Mouse (Mus musculus) neural tube, embryonic 14.5 days (tissue): ENCODE data around the gene Hyal1. TPM values are rescaled to one million over a fixed set of nuclear protein-coding genes. Genes with fewer than 3 reads are reported as not detected.

Source experiments
- ATAC-seq: fragments of 200-750 bp; cut with Nextera tagmentation; 2 replicates; pipeline ENCODE4 v1.8.0; 2017; ENCODE audit warnings: low read depth, mild to moderate bottlenecking, moderate TSS enrichment, moderate library complexity
- H3K27ac ChIP-seq: fragments of 300-500 bp; sonication (generic); 2 replicates; pipeline ENCODE4 v1.5.1; 2014; ENCODE audit warnings: low read depth, mild to moderate bottlenecking, control low read depth, low read length, moderate library complexity, mixed read lengths
- H3K27me3 ChIP-seq: fragments of 300-500 bp; sonication (generic); 2 replicates; pipeline ENCODE4 v1.6.1; 2014; ENCODE audit warnings: low read length; ENCODE audit not compliant: control insufficient read depth, insufficient read depth
- H3K36me3 ChIP-seq: fragments of 300-500 bp; sonication (generic); 2 replicates; pipeline ENCODE4 v1.6.1; 2014; ENCODE audit warnings: low read length, mixed read lengths; ENCODE audit not compliant: control insufficient read depth, insufficient read depth
- H3K4me1 ChIP-seq: fragments of 300-500 bp; sonication (generic); 2 replicates; pipeline ENCODE4 v1.6.1; 2014; ENCODE audit warnings: low read length; ENCODE audit not compliant: control insufficient read depth, insufficient read depth
- H3K4me2 ChIP-seq: fragments of 300-500 bp; sonication (generic); 2 replicates; pipeline ENCODE4 v1.6.1; 2014; ENCODE audit warnings: mild to moderate bottlenecking, low read depth, low read length, control low read depth
- H3K4me3 ChIP-seq: fragments of 300-500 bp; sonication (generic); 2 replicates; pipeline ENCODE4 v1.5.1; 2014; ENCODE audit warnings: low read depth, low read length, control low read depth, mixed read lengths
- H3K9ac ChIP-seq: fragments of 300-500 bp; sonication (generic); replicated peaks from 2 replicates; pipeline ENCODE4 v1.6.1; 2014; ENCODE audit warnings: low read depth, mild to moderate bottlenecking, control low read depth, low read length, mixed read lengths
- H3K9me3 ChIP-seq: fragments of 300-500 bp; sonication (generic); 2 replicates; pipeline ENCODE4 v1.6.1; 2016; ENCODE audit warnings: low read length; ENCODE audit not compliant: control insufficient read depth
- WGBS: fragments of 180-500 bp; shearing (Covaris S2); extraction: QIAGEN DNeasy Blood & Tissue Kit; methylation state at CpG from one replicate; pipeline ENCODE4 v1.1.7; 2014; 5-methylcytosine and 5-hydroxymethylcytosine counted together
- polyA plus RNA-seq: library from polyadenylated mRNA; unstranded; fragments of >200 nt; fragmentation: Nextera tagmentation; extraction: Ambion mirVana; gene quantifications from 2 replicates; pipeline ENCODE4 v1.2.1, GENCODE M21; 2014

Hyal1 gene
- polyA plus RNA-seq, 1 experiment from 2014 or later, result 3.1 TPM

- Histone ChIP-seq H3K4me2 (no peak overlapping the region), H3K9me3 (no peaks in the 10 kb centered on the region), H3K36me3 (peaks cover 20% of the 10 kb centered on the region), H3K9ac (no peak overlapping the region), H3K27ac (no peak overlapping the region; the same call in 1 of the 2 replicates), H3K4me3 (no peak overlapping the region), H3K4me1 (peaks cover 48% of the 10 kb centered on the region), H3K27me3 (no peaks in the 10 kb centered on the region)
- 70% methylated on average over 3 of the region's 3 CpGs for WGBS
- no peak for ATAC-seq
These were observed 9.9 kb upstream of the Hyal1 start for GRCm38 (mm10) chr9:107566855-107567254.

GRCm38 (mm10) chr9:107567702-107568319 is 8.9 kb upstream of the Hyal1 start, which contains the start of gene Hyal2:
Gene Hyal2 (plus strand): TSS chr9:107567945.
- Histone ChIP-seq H3K36me3 (peaks cover 27% of the 10 kb centered on the region), H3K27me3 (no peaks in the 10 kb centered on the region), H3K27ac (peak within 1 kb of the TSS; percentile 85), H3K4me2 (peak within 1 kb of the TSS; percentile 95), H3K4me1 (peaks cover 45% of the 10 kb centered on the region), H3K9me3 (no peaks in the 10 kb centered on the region), H3K9ac (peak within 1 kb of the TSS; percentile 86), H3K4me3 (peak within 1 kb of the TSS; percentile 88)
- no peak for ATAC-seq
- WGBS, result 10% methylated on average over 18 of the region's 18 CpGs

- Histone ChIP-seq H3K4me3 (peak overlapping the region; percentile 88), H3K27me3 (no peaks in the 10 kb centered on the region), H3K4me2 (peak overlapping the region; percentile 95), H3K27ac (peak overlapping the region; percentile 85), H3K36me3 (peaks cover 27% of the 10 kb centered on the region), H3K9me3 (no peaks in the 10 kb centered on the region), H3K9ac (peak overlapping the region; percentile 86), H3K4me1 (peaks cover 41% of the 10 kb centered on the region)
- under 1% methylated on average over 38 of the region's 41 CpGs for WGBS
- ATAC-seq, result peak; percentile 84
These were observed 8.1 kb upstream of the Hyal1 start for GRCm38 (mm10) chr9:107568331-107569261.

- H3K36me3 ChIP-seq, result peaks cover 27% of the 10 kb centered on the region
- H3K9me3 ChIP-seq, result no peaks in the 10 kb centered on the region
- H3K9ac ChIP-seq, result peak overlapping the region; percentile 86
- peak overlapping the region; percentile 85 for H3K27ac ChIP-seq
- peak overlapping the region; percentile 88 for H3K4me3 ChIP-seq
- H3K27me3 ChIP-seq, result no peaks in the 10 kb centered on the region
- WGBS, result 1% methylated on average over 23 of the region's 23 CpGs
- ATAC-seq, result peak; percentile 21
- H3K4me1 ChIP-seq, result peaks cover 35% of the 10 kb centered on the region
- peak overlapping the region; percentile 95 for H3K4me2 ChIP-seq
These were observed 7.5 kb upstream of the Hyal1 start for GRCm38 (mm10) chr9:107569270-107569669.

- Histone ChIP-seq H3K4me3 (peak overlapping the region; percentile 88), H3K9me3 (no peaks in the 10 kb centered on the region), H3K27ac (no peak overlapping the region), H3K4me2 (peak overlapping the region; percentile 95), H3K9ac (peak overlapping the region; percentile 86), H3K36me3 (peaks cover 30% of the 10 kb centered on the region), H3K4me1 (peaks cover 35% of the 10 kb centered on the region), H3K27me3 (no peaks in the 10 kb centered on the region)
- ATAC-seq, result no peak
- 50% methylated on average over 13 of the region's 13 CpGs for WGBS
These were observed 6.7 kb upstream of the Hyal1 start for GRCm38 (mm10) chr9:107570016-107570415.

- Histone ChIP-seq H3K27me3 (no peaks in the 10 kb centered on the region), H3K36me3 (peaks cover 24% of the 10 kb centered on the region), H3K4me3 (peak overlapping the region; percentile 88; the same call in 1 of the 2 replicates), H3K4me2 (peak overlapping the region; percentile 95), H3K4me1 (peaks cover 35% of the 10 kb centered on the region), H3K9ac (peak overlapping the region; percentile 21; the same call in 1 of the 2 replicates), H3K9me3 (no peaks in the 10 kb centered on the region), H3K27ac (no peak overlapping the region)
- ATAC-seq, result no peak
- 97% methylated on average over 21 of the region's 21 CpGs for WGBS
These were observed 5.9 kb upstream of the Hyal1 start for GRCm38 (mm10) chr9:107570845-107571244.

GRCm38 (mm10) chr9:107571534-107572326 is 5.0 kb upstream of the Hyal1 start:
- Histone ChIP-seq H3K9ac (no peak overlapping the region), H3K4me1 (peaks cover 35% of the 10 kb centered on the region), H3K9me3 (no peaks in the 10 kb centered on the region), H3K27ac (no peak overlapping the region), H3K36me3 (peaks cover 24% of the 10 kb centered on the region), H3K27me3 (no peaks in the 10 kb centered on the region), H3K4me3 (no peak overlapping the region), H3K4me2 (0 out of 2 replicates have a peak overlapping the region, but pooled peaks have one; percentile 95)
- 94% methylated on average over 22 of the region's 22 CpGs for WGBS
- no peak for ATAC-seq

GRCm38 (mm10) chr9:107572327-107572662 is 4.4 kb upstream of the Hyal1 start:
- Histone ChIP-seq H3K9ac (no peak overlapping the region), H3K27ac (no peak overlapping the region), H3K4me1 (peaks cover 31% of the 10 kb centered on the region)

More at GRCm38 (mm10) chr9:107572327-107572662, 4.4 kb upstream of the Hyal1 start:
- no peaks in the 10 kb centered on the region for H3K9me3 ChIP-seq
- ATAC-seq, result no peak
- peaks cover 24% of the 10 kb centered on the region for H3K36me3 ChIP-seq
- H3K4me2 ChIP-seq, result no peak overlapping the region
- H3K27me3 ChIP-seq, result no peaks in the 10 kb centered on the region
- no peak overlapping the region for H3K4me3 ChIP-seq
- 100% methylated on average over 2 of the region's 2 CpGs for WGBS
